Mouse (Mus musculus) urinary bladder, adult 2 months (tissue): ENCODE results near the gene Pigx. TPM values are rescaled to one million over a fixed set of nuclear protein-coding genes. Genes with fewer than 3 reads are reported as not detected.
A peak's percentile ranks its signal among the peaks of the same experiment; 100 is the strongest.
"Not testable (repeated sequence)": the region's sequence is repeated elsewhere in the genome, so short reads cannot be mapped to it uniquely, and the experiment has no call there.

Experiments used
- DNase-seq: peaks from one replicate; pipeline ENCODE4 v3.0.0; 2022; ENCODE audit warnings: low spot score
- polyA plus RNA-seq: library from polyadenylated mRNA; depleted of rRNA; stranded (reverse); fragments of >200 nt; gene quantifications from 2 replicates; pipeline ENCODE4 v1.2.3, GENCODE M21; 2012

The Pigx gene
- polyA plus RNA-seq, 1 experiment: 74.9 TPM

GRCm38 (mm10) chr16:32110951-32111699 is 11.6 kb upstream of the Pigx start:
- DNase-seq: no peak

- DNase-seq: no peak
Measured at GRCm38 (mm10) chr16:32108578-32108977, 9.0 kb upstream of the Pigx start.

- DNase-seq: no peak
Measured at GRCm38 (mm10) chr16:32108170-32108569, 8.6 kb upstream of the Pigx start.

GRCm38 (mm10) chr16:32107342-32108045 is 8.0 kb upstream of the Pigx start:
- DNase-seq: no peak

- DNase-seq: no peak
Measured at GRCm38 (mm10) chr16:32105698-32106097, 6.2 kb upstream of the Pigx start.

GRCm38 (mm10) chr16:32102295-32102694 is 2.8 kb upstream of the Pigx start:
- DNase-seq: no peak

- no peak for DNase-seq
Measured at GRCm38 (mm10) chr16:32098897-32099637, 473 bp downstream of the Pigx start.

- DNase-seq: not testable (repeated sequence)
Measured at GRCm38 (mm10) chr16:32097757-32098156, 1.8 kb downstream of the Pigx start.

- DNase-seq: no peak
Measured at GRCm38 (mm10) chr16:32091466-32091865, 8.1 kb downstream of the Pigx start.

GRCm38 (mm10) chr16:32087629-32088443 is 11.7 kb downstream of the Pigx start:
- DNase-seq: no peak

- peak; percentile 92 for DNase-seq
Measured at GRCm38 (mm10) chr16:32078991-32079511, 20.5 kb downstream of the Pigx start, which contains the start of gene Pak2. Gene Pak2 (minus strand): TSS chr16:32079342.

GRCm38 (mm10) chr16:32078408-32078990 is 21.0 kb downstream of the Pigx start:
- no peak for DNase-seq

- no peak for DNase-seq
Measured at GRCm38 (mm10) chr16:32077648-32078407, 21.7 kb downstream of the Pigx start.

GRCm38 (mm10) chr16:32076406-32076805 is 23.1 kb downstream of the Pigx start:
- no peak for DNase-seq

GRCm38 (mm10) chr16:32075762-32076161 is 23.8 kb downstream of the Pigx start:
- no peak for DNase-seq

GRCm38 (mm10) chr16:32070070-32070469 is 29.5 kb downstream of the Pigx start:
- DNase-seq: not testable (repeated sequence)

GRCm38 (mm10) chr16:32068389-32069300 is 30.9 kb downstream of the Pigx start:
- DNase-seq: no peak

GRCm38 (mm10) chr16:32066899-32067298 is 32.6 kb downstream of the Pigx start:
- no peak for DNase-seq

GRCm38 (mm10) chr16:32063900-32064299 is 35.6 kb downstream of the Pigx start:
- no peak for DNase-seq
